Mouse (Mus musculus): ENCODE data around the gene Diexf.
A peak's percentile ranks its signal among the peaks of the same experiment; 100 is the strongest.

Gene Diexf

DNA sequence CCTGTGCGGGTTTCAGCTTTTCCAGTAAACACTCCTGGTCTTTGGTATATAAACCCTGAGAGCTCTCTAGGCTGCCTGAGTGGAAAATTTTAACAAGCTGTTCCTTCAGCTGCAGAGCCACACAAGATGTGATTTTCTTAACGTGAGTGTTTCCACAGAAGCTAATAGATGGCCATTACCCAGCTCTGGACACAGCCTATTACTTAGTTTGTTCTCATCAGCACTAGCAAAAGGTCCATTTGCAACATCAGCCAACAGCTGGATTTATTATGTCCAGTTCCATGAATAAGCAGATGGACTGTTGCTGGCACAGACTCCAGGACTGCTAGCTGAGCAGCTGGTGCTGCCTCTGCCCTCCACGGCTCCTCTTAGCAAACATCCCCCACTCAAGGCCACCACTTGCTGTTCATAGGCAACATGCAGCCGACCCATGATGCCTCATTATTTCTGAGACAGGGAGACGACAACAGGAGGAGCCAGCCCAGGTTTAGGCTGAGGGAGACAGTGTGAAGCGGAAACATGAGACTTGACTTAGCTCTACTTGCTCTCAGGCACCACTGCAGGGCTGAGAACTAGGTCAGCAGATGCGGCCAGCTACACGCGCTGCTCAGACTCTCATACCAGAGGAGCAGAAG is 43.1 kb downstream of the Diexf start:
- DNase-seq (ENCODE audit: low read depth, low spot score): no peak

DNA sequence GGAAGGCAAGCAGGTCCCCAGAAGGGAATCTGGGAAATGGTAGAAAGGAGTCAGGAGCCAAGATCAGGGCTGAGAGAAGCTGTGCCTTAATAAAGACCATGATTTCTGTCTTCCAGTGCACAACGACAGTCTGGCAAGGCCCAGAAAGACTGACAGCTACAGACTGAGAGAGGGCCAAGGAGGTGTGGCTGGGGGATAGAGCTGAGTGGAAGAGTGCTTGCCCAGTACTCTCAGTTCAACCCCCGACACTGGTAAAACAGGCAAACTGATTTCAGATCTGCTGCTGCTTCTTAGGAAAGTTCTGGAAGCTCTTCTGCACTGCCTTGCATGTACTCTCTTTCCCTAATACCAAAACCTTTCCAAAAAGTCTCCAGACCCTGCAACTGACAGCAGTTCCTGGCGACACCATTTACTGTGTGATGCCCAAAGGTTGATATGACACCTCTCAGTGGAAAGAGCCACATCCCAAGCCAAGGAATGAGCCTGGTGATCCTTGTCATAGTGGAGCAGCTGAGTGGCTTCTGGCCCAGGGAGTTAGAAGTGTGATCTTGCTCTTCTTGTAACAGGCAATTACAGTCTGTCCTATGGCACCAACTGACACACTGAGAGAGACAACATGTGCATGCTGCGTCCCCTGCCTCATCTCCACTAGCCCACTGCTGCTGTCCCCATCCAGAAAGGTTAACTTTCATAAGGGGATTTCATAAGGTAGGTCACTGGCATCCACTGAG is 43.8 kb downstream of the Diexf start:
- DNase-seq (ENCODE audit: low read depth, low spot score): no peak

DNA sequence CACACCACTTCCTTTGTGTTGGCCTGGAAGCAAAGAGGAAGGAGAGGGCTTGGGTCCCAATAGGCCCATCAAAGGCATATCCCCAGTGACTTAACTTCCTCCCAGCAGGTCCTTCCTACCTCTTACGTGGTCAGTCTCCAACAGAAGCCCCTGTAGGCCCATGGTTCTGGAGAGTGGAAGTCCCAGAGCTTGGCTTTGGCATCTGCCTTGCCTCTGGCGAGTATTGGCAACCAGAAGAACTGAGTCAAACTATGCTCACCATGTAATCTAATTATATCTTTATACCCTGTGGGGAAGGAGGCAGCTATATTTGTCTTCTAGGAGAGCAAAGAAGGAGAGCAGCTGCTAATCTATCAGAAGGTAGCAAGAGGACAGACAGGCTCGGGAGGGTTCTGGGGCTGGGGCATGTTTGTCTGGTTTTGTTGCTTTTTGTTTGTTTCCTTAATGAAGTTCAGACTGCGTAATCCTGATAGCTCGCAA is 44.5 kb downstream of the Diexf start:
- no peak for DNase-seq (ENCODE audit: low read depth, low spot score)

DNA sequence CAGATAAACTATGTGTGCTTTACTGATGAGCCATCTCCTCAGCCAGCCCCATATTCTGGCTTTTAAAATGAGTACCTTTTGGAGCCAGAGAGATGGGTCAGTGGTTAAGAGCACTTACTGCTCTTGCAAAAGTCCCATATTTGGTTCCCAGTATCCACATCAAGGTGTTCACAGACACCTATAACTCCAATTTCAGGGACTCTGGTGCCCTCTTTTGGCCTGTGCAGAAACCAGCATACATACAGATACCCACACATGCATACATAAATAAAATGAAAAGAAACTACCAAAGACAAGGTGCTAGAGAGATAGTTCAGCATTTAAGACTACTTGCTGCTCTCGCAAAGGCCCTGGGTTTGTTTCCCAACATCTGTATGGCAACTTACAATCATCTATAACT is 46.1 kb downstream of the Diexf start:
- DNase-seq (ENCODE audit: low read depth, low spot score): peak; percentile 9

DNA sequence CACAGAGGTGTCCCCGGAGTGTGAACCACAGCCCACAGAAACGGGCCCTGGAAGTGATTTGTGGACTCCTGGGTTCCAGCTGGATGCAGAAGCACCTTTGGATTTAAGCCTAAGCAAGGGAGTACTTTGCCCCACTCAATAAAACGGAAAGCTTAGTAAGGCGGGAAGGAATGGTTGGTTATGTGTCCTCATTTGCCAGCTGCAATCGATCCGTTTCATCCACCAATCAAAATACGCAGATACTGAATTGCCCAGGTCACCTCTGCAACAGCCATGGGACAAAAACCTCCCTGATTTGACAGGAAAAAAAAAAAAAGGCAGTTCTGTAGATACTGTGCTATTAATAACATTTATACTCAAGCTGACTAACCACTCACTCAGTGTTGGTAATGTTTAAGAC is 47.0 kb downstream of the Diexf start:
- no peak for DNase-seq (ENCODE audit: low read depth, low spot score)

DNA sequence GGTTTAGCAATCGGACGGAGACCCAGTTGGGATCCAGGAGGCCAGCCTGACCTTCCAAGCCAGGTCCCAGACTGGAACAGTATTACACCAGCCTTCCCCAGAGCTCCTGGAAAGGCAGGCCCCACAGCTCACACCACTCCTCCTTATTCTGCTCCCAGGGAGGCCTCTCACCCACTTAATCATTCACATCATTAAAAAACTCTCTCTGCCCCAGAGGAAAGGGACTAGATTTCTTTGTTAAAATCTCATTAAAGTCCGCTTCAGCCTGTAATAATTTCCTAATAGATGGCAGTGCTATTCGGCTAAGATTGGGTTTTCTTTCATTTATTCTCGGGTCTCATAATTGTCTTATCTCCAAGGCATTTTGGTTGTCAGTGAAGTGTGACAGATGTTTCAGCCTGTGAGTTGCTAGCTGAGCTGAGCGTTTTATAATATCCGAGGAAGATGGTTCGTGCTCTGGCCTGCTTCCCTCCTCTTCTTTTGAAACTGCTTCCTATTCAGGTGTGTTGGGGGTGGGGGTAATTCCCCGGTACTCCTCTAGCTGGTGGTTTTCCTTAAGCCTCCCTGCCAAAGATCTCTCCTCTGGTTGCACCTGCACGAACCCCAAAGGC is 47.7 kb downstream of the Diexf start:
- DNase-seq (ENCODE audit: low read depth, low spot score): no peak

DNA sequence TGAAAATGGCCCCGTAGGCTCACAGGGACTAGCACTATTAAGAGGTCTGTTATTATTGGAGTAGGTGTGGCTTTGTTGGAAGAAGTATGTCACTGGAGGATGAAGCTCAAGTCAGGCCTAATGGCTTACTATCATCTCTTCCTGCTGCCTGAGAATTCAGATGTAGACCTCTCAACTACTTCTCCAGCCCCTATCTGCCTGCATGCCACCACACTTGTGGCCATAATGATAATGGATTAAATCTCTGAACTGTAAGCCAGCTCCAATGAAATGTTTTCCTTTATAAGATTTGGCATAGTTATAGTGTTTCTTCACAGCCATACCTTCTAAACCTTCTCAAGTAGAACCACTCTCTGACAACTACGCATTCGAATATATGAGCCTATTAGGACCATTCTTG is 67.5 kb downstream of the Diexf start:
- no peak for DNase-seq (ENCODE audit: low read depth, low spot score)

DNA sequence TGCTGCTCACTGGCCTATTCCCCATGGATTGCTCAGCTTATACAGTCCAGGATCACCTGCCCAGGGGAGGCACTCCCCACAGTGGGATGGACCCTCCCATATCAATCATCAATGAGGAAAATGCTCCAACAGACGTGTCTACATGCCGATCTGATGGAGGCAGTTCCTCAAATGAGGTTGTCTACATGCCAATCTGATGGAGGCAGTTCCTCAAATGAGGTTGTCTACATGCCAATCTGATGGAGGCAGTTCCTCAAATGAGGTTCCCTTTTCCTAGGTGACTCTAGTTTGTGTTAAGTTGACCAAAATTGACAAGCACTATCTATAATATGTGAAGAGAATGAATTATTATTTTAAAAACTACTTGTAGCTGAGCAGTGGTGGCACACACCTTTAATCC is 69.9 kb downstream of the Diexf start:
- DNase-seq (ENCODE audit: low read depth, low spot score): no peak

DNA sequence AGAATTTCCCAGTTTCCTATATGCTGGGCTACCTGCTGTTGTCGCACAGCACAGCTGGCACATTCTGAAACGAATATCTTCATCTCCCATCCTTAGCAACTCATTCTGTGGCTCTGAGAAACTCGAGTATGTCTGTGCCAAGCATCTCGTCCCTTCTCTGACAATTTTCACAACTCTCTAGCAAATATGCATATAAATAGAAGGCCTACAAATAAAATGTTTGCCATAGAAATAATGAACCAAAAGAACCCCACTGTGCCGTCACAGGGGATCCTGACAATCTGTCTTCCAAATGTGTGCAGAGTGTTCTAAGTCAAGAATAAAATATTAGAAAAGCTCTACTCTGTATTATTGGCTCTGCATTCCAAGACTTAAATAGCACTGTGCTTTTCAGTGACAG is 70.5 kb downstream of the Diexf start:
- no peak for DNase-seq (ENCODE audit: low read depth, low spot score)

DNA sequence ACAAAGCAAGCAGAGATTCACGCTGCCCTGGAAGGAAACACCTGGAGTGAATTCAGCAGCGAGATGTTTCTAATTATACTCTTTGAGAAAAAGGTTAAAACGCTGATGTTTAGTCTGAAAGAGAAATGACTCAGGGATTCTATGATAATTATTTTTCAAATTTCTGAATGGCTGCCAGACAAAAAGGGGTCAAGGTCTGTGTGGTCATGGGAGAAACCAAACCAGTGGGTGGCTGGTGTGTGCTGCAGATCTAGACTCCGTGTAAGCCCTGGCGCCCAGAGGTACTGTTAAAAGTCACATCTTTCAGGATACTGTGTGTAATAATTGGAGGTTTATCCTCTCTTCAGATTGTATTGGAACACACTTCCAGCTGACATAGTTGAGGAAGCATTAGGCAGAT is 75.7 kb downstream of the Diexf start:
- DNase-seq (ENCODE audit: low read depth, low spot score): no peak

DNA sequence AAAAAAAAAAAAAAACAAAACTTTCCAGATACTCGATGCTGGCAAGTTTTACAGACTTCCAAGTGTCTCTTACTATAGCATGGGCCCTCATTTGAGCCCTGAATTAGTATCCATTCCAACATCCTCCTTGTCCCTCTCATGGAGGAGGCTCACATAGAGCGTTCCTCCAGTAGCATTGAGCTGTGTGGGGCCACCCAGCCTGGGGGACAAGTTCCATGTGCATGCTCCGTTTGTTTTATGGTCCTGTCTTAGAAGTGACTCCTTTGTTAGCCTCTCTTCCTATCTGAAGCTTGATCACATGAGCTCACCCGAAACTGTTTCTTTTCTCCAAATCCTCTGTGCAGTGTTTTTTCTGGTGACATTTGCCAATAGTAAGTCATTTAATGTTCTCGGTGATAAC is 77.0 kb downstream of the Diexf start:
- DNase-seq (ENCODE audit: low read depth, low spot score): no peak

DNA sequence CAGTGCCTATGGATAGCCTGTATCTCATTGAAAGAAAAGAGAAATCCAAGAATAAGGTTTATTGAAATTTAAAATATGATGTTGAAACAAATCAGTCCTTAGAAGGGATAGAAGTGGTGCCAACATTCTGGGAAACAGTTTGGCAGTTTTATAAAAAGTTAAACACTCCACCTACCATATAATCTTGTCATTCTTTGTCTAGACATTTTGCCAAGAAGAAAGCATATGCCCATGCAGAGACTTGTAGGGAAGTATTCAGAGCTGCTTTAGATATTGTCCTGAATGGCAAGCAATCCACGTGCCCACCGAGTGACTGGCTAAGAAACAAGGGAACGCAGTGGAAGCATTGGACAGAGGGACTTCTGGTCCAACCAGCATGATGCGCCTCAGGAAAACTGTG is 82.5 kb downstream of the Diexf start:
- no peak for DNase-seq (ENCODE audit: low read depth, low spot score)

DNA sequence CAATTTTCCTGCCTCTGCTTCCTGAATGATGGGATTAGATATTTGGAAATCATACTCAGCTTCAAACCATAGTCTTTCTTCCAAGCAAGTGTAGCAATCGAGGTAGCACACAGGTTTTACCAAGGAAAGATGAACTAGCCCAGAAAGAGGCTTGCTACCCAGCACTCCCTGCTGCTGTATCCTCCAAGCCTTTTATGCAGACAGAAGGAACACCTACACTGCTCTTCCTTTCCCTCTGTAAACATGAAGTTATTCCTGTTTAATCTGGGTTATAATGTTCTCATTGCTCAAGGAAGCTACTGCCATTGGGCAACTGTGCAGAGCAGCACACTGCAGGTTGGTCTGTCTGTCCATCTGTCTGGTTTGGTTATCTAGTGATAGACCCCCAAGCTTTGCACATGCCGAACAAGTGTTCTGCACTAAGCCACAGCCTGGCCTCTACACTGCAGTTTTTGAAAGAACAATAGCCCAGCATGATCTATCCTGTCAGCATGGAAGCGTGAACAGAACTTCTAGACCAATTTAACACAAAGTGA is 87.2 kb downstream of the Diexf start:
- DNase-seq (ENCODE audit: low read depth, low spot score): no peak
